Mouse (Mus musculus) small intestine, adult 2 months (tissue): ENCODE data around the gene Stn1.

Experiments
- CTCF ChIP-seq: fragments of 200-500 bp; IDR thresholded peaks from 2 replicates; pipeline ENCODE4 v1.5.1; 2012; ENCODE audit warnings: low read depth, mild to moderate bottlenecking, control low read depth, inconsistent platforms, low read length, moderate library complexity, mixed read lengths; ENCODE audit not compliant: insufficient replicate concordance, insufficient read length; ENCODE audit errors: extremely low read depth
- POLR2A ChIP-seq: fragments of 200-500 bp; IDR thresholded peaks from 2 replicates; pipeline ENCODE4 v1.6.1; 2012; ENCODE audit warnings: low read depth, mild to moderate bottlenecking, control low read depth, inconsistent platforms, low read length, moderate library complexity

DNA sequence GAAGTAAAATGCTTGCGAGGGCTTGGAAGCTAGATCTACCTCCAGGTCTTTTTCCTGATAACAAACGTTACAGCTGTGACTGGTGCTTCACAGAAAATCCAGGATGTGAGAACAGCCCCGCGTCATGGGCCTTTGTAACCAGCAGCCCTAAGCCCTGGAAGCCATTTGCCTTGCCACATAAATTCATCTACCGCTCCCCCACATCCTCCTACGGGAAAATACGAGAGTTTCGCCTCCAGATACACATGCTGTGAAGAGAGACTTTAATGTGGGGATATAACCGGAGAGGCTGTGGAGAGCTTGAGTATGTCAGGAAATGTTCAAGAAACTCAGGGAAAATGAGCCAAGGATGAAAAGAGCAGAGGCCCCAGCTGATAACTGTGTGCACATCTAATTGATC is 11.9 kb upstream of the Stn1 start:
- no peak for TF ChIP-seq CTCF
- TF ChIP-seq POLR2A, result no peak
